Mouse (Mus musculus) mature B cell (primary cell): ENCODE measurements around the gene Slc5a10.

Experiments used
- in situ Hi-C: fragments of 300-500 bp; cut with MboI; formaldehyde crosslinking; loops from 2 replicates; pipeline ENCODE4 v1.14.3; 2019

Gene Slc5a10

DNA sequence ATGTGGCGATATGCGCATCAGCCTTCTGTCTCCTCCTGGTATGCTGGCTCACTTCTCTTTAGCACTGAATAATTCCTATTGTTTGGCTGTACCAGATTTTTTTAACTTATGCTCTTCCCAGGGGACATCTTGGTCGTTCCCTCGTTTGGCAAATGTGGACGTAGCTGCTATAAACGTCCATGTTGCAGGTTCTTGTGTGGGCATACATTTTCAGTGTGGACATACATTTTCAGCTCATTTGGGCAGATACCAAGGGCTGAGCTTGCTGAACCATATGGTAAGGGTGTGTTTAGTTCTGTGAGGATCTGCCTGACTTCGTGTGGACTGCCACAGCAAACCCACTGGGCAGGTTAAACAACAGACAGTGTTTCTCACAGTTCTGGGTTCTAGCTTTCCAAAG, 95.5 kb downstream of the Slc5a10 start:
- in situ Hi-C loops: no loop called here
